Mouse (Mus musculus) olfactory bulb, adult 2 months (tissue): ENCODE data around the gene Pigp. TPM values are rescaled to one million over a fixed set of nuclear protein-coding genes. Genes with fewer than 3 reads are reported as not detected.

Experiments
- H3K27ac ChIP-seq: fragments of 200-500 bp; 2 replicates; pipeline ENCODE4 v1.5.1; 2012; ENCODE audit warnings: low read depth, low read length; ENCODE audit not compliant: insufficient read depth
- H3K4me1 ChIP-seq: fragments of 200-500 bp; 2 replicates; pipeline ENCODE4 v1.6.1; 2012; ENCODE audit warnings: low read length; ENCODE audit not compliant: control insufficient read depth, insufficient read depth
- H3K4me3 ChIP-seq: fragments of 200-500 bp; 2 replicates; pipeline ENCODE4 v1.5.1; 2012; ENCODE audit warnings: mild to moderate bottlenecking, low read depth, low read length, moderate library complexity; ENCODE audit not compliant: insufficient read depth
- CTCF ChIP-seq: fragments of 200-500 bp; IDR thresholded peaks from 2 replicates; pipeline ENCODE4 v1.5.1; 2012; ENCODE audit warnings: low read depth, mild to moderate bottlenecking, low read length, moderate library complexity; ENCODE audit not compliant: insufficient read depth
- POLR2A ChIP-seq: fragments of 200-500 bp; IDR thresholded peaks from 2 replicates; pipeline ENCODE4 v1.6.1; 2012; ENCODE audit warnings: mild to moderate bottlenecking, low read depth, low read length, moderate library complexity; ENCODE audit not compliant: insufficient read depth
- WGBS: fragments of 180-500 bp; shearing (Covaris S2); methylation state at CpG from one replicate; pipeline ENCODE4 v1.1.7; 2018; 5-methylcytosine and 5-hydroxymethylcytosine counted together
- polyA plus RNA-seq: library from polyadenylated mRNA; stranded (reverse); fragments of >200 nt; gene quantifications from 2 replicates; pipeline ENCODE4 v1.2.4, GENCODE M21; 2012; ENCODE audit warnings: low replicate concordance; ENCODE audit not compliant: missing spikeins, insufficient read depth, insufficient read length

The Pigp gene
- polyA plus RNA-seq, 1 experiment, result not detected

- 83% methylated on average over 3 of the region's 3 CpGs for WGBS
- H3K27ac ChIP-seq, result no peak overlapping the region
- TF ChIP-seq POLR2A (no peak), CTCF (no peak)
- H3K4me1 ChIP-seq, result no peaks in the 10 kb centered on the region; the same call in 1 of the 2 replicates
- no peak overlapping the region for H3K4me3 ChIP-seq
Measured at GRCm38 (mm10) chr16:94365435-94365834, 6.2 kb downstream of the Pigp start.

- WGBS, result 88% methylated on average over 4 of the region's 4 CpGs
- TF ChIP-seq POLR2A, result no peak
- TF ChIP-seq CTCF, result no peak
- no peak overlapping the region for H3K4me3 ChIP-seq
- no peak overlapping the region for H3K27ac ChIP-seq
- H3K4me1 ChIP-seq, result no peaks in the 10 kb centered on the region; the same call in 1 of the 2 replicates
Measured at GRCm38 (mm10) chr16:94363814-94364213, 7.8 kb downstream of the Pigp start.

DNA sequence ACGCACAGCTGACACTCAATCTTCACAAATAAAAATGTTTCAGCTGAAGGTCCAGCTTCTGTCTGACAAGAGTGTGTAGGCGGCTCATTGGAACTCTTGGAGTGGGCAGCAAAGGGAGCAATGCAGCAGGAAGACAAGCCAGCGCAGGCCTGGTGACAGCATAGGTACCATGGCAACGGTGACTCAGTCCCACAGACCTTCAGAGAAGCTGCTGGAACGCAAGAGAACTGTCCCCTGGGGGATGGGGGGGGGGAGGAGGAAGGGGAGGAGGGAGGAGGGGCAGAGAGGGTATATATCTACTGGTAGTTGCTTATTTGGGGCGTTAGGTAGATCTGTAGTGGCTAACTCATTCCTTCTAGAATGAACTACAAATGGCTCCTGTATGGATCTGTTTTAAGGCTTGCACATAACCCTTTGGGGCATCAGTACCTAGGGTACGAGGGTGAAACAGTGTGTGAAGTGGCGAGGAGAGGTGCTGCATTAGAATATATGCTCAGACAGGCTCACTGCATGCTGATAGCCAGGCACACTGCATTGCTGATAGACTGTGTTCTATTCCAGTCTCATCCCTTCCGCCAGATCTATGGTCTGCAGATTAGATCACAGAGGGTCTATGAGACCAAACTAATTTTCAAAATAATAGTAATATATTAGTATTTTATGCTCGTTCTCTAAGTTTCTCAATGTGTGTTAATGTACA lies 9.3 kb downstream of the Pigp start:
- TF ChIP-seq CTCF (no peak), POLR2A (no peak)
- WGBS, result 30% methylated on average over 10 of the region's 10 CpGs
- Histone ChIP-seq H3K4me3 (no peak overlapping the region), H3K4me1 (no peaks in the 10 kb centered on the region; the same call in 1 of the 2 replicates), H3K27ac (peak overlapping the region; percentile 96)

- no peak overlapping the region for H3K27ac ChIP-seq
- H3K4me3 ChIP-seq, result no peak overlapping the region
- 88% methylated on average over 13 of the region's 13 CpGs for WGBS
- H3K4me1 ChIP-seq, result no peaks in the 10 kb centered on the region; the same call in 1 of the 2 replicates
- TF ChIP-seq POLR2A (no peak), CTCF (no peak)
Measured at GRCm38 (mm10) chr16:94360578-94361350, 10.9 kb downstream of the Pigp start.

DNA sequence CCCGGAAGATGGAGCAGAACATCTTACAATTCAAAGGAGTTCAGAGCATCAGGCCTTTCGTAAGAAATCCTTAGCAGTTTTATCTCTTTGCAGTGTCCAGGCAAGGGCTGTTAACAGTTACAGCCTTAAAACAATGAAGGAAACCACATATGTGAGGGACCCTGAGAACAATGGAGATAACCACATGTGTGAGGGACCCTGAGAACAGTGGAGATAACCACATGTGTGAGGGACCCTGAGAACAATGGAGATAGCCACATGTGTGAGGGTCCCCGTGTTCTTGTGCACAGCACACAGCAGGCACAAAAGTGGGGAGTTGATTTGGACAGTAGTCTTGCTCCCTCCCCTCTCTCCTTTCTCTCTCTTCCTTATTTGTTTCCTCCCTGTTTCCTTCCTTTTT lies 13.6 kb downstream of the Pigp start:
- TF ChIP-seq CTCF (no peak), POLR2A (no peak)
- Histone ChIP-seq H3K4me1 (peaks cover 5% of the 10 kb centered on the region), H3K27ac (no peak overlapping the region), H3K4me3 (no peak overlapping the region)
- WGBS, result 89% methylated on average over 3 of the region's 3 CpGs

DNA sequence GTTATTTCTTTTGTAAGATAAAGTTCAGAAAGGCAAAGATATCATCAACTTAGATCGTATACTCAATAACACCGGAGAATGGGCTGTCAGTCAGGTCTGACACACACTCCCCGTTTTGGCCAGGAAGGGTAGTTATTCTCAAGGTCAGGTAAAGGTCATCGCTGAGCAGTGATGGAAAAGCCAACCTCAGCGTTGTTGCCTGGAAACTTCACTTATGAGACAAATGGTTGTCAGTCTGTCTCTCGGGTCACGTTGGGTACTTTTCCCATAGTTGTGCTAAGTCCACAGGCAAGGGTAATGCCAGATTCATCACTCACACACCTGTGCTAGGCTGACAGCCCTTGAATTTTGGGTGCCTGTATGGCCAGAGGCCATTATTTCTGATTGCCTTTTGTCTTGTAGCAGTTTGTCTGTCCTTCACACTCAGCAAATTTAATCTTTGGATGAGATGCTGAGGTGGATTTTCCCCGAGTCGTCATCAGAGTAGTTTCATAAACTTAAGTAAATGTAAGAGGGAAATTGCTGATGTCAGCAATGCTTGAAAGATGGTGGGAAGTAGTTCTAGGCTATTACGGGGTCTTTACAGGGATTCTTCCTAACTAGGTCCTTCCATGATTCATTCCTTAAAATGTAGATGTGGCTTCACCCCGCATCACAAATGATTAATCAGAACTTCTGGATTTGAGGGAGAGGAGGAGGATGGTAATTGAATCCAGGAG lies 14.7 kb downstream of the Pigp start:
- no peak overlapping the region for H3K27ac ChIP-seq
- peaks cover 5% of the 10 kb centered on the region; the same call in 1 of the 2 replicates for H3K4me1 ChIP-seq
- WGBS, result 89% methylated on average over 11 of the region's 11 CpGs
- TF ChIP-seq POLR2A (no peak), CTCF (no peak)
- no peak overlapping the region for H3K4me3 ChIP-seq

- peaks cover 5% of the 10 kb centered on the region; the same call in 1 of the 2 replicates for H3K4me1 ChIP-seq
- 78% methylated on average over 7 of the region's 7 CpGs for WGBS
- no peak overlapping the region for H3K27ac ChIP-seq
- H3K4me3 ChIP-seq, result no peak overlapping the region
- TF ChIP-seq CTCF, result no peak
- no peak for TF ChIP-seq POLR2A
Measured at GRCm38 (mm10) chr16:94356046-94356445, 15.6 kb downstream of the Pigp start.

DNA sequence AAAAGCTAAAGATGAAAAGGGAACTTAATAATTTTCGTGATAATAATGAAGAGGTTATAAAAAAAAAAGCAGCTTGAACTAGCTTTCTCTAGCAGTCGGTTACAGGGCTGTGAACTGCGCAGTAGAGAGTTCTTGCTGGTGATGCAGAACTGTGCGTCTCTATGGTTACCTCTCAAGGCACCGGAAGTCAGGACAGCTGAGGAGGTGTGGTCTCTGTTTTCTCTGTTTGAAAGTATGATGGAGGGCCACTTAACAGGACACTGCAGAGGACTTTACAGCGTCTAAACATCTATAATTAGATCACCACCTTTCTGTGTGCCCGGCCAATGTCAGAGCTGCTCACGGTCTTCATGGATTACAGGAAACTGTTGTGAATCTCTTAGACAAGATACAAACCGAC lies 17.2 kb downstream of the Pigp start:
- peaks cover 14% of the 10 kb centered on the region for H3K4me1 ChIP-seq
- H3K27ac ChIP-seq, result no peak overlapping the region
- no peak overlapping the region for H3K4me3 ChIP-seq
- 53% methylated on average over 9 of the region's 9 CpGs for WGBS
- no peak for TF ChIP-seq POLR2A
- TF ChIP-seq CTCF, result no peak
